Mouse (Mus musculus) 3T3-L1 (cell line): ENCODE results near the gene Arfgap2.

Experiments used
- DNase-seq: peaks from one replicate; pipeline ENCODE4 v3.0.0-alpha.2; 2015; ENCODE audit warnings: low read depth, low spot score

Gene Arfgap2

GRCm38 (mm10) chr2:91306589-91306988 is 41.8 kb downstream of the Arfgap2 start:
- no peak for DNase-seq

- no peak for DNase-seq
These were observed 43.9 kb downstream of the Arfgap2 start for GRCm38 (mm10) chr2:91308680-91309079.

DNA sequence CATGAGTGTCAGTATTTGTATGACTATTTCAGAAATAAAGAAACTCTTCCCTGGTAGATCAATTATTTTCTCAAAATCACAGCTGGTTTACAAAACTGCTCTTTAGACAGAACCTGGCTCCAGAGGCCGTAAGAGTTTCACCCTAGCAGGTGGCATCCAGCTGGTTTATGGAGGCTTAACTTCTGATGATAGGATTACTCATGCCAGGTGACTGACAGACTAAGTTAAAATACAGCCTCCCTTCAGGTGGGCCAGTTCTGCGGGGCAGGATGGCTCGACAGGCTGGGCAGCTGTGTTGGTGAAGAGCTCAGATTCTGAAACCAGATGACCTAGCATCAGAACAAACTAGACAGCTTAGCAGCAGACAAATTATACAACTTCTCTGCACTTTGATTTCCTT is 44.8 kb downstream of the Arfgap2 start:
- no peak for DNase-seq

- DNase-seq = peak; percentile 71
These were observed 48.0 kb downstream of the Arfgap2 start for GRCm38 (mm10) chr2:91312578-91313311.

GRCm38 (mm10) chr2:91314184-91314583 is 49.4 kb downstream of the Arfgap2 start:
- DNase-seq = no peak

GRCm38 (mm10) chr2:91320559-91321529 is 56.1 kb downstream of the Arfgap2 start:
- DNase-seq = no peak

- DNase-seq = no peak
These were observed 57.1 kb downstream of the Arfgap2 start for GRCm38 (mm10) chr2:91321923-91322322.

- DNase-seq = no peak
These were observed 57.7 kb downstream of the Arfgap2 start for GRCm38 (mm10) chr2:91322490-91322889.

DNA sequence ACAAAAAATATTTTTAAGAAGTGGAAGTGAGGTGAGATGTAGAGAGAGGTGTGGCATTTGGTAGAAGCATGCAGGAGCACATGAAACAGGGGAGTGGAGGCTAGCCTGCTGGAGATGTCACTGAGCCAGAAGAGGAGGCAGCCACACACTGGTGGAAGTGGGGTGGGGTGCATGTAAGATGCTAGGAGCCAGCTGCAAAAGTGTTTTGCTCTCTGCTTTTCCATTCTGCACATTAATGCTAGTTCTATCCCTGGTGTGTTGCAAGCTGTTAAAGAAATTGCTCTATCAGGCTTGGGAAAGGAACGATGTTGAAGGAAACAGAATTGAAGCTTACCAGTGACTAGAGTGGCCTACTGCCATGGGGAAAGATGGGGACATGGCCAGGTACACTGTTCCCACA is 59.6 kb downstream of the Arfgap2 start:
- DNase-seq = no peak

DNA sequence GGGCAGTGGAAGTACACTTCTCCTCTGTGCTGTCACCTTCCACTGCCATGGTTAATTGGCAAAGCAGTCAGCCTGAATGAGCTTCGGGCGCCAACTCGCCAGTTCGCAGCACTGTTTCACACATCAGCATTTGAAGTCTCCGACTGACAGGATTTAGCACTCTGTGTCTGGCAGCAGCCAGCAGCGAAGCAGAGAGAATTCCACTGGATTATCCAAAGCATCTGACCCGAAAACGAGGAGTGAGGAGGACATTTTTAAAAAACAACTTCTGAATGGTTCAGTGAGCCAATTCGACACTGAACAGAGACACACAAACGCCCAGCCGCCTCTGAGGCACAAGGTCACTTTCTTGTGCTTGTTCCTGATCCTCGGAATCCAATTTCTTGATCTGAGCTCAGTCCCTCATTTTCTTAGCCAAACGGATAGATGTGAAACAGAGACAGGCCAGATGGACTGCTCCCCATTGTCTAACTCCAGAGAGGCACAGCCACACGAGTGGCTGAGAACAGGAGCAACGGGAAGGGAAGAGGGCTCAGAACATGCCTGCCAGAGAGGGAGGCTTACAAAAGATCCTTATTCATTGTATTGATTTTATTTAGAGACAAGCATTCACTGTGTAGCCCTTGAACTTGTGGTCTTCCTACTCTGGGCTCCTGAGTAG is 60.1 kb downstream of the Arfgap2 start:
- DNase-seq = no peak
